Mouse (Mus musculus) brain, embryonic 14.5 days (tissue): ENCODE results near the gene Gpbar1.

Source experiments
- CTCF ChIP-seq: fragments of 200-500 bp; IDR thresholded peaks from 2 replicates; pipeline ENCODE4 v1.5.1; 2012; ENCODE audit warnings: inconsistent platforms, mild to moderate bottlenecking, moderate library complexity, borderline replicate concordance; ENCODE audit not compliant: insufficient read depth, insufficient read length; ENCODE audit errors: extremely low read depth
- POLR2A ChIP-seq: fragments of 200-500 bp; IDR thresholded peaks from 2 replicates; pipeline ENCODE4 v1.6.1; 2012; ENCODE audit warnings: mild to moderate bottlenecking, inconsistent platforms, borderline replicate concordance; ENCODE audit not compliant: poor library complexity, insufficient read depth, insufficient read length, severe bottlenecking; ENCODE audit errors: extremely low read depth

- TF ChIP-seq CTCF (no peak), POLR2A (no peak)
These were observed 16.5 kb downstream of the Gpbar1 start for GRCm38 (mm10) chr1:74294733-74295455.
